In genomic region chr9:48466804-48467203, GRCm38 (mm10) we compare ENCODE assay signal across 9 mouse cellular contexts. TPM values are rescaled to one million over a fixed set of nuclear protein-coding genes. Genes with fewer than 3 reads are reported as not detected.
DNase-seq lines count a peak whose midpoint lies in the region; ATAC-seq and TF ChIP-seq lines count a peak whose summit lies in the region.
"Had no signal": no experiment of that assay in that cellular context is flagged by ENCODE, and none has a peak within 500 bp of the region (broad histone marks: within the 10 kb centered on the region; RNA-seq: fewer than 3 reads in every experiment).

No protein-coding gene starts in this region.

- no peak overlapping the region for H3K4me3 ChIP-seq in heart, embryonic 11.5 days (ENCODE audit: low read depth, low read length)
- H3K4me3 ChIP-seq in gastrocnemius, adult 2 months = no peak overlapping the region
- H3K4me3 ChIP-seq: embryonic facial prominence, embryonic 12.5 days had no signal

- no peaks in the 10 kb centered on the region for H3K4me1 ChIP-seq in heart, embryonic 11.5 days (ENCODE audit: control insufficient read depth, insufficient read depth, low read length)
- H3K4me1 ChIP-seq: embryonic facial prominence, embryonic 12.5 days had no signal

- H3K9me3 ChIP-seq in heart, embryonic 11.5 days (replicated peaks; ENCODE audit: control insufficient read depth, low read length) = no peaks in the 10 kb centered on the region

- peaks cover 2% of the 10 kb centered on the region; the same call in 1 of the 2 replicates for H3K36me3 ChIP-seq in heart, embryonic 11.5 days (ENCODE audit: control insufficient read depth, insufficient read depth, low read length)

- no peak overlapping the region for H3K9ac ChIP-seq in heart, embryonic 11.5 days (ENCODE audit: low read depth, low read length)
- H3K9ac ChIP-seq: embryonic facial prominence, embryonic 12.5 days had no signal

- no peak overlapping the region for H3K27ac ChIP-seq in heart, embryonic 11.5 days (ENCODE audit: low read depth, low read length)
- H3K27ac ChIP-seq in gastrocnemius, adult 2 months = no peak overlapping the region
- H3K27ac ChIP-seq: embryonic facial prominence, embryonic 12.5 days had no signal

- DNase-seq in heart, adult 8-10 months (ENCODE audit: low spot score) = peak; percentile 79
- DNase-seq in CD8-positive naive resting alpha-beta T cell, adult 2 months (ENCODE audit: low read depth in 2 of 2, low spot score in 2 of 2) = peak; percentile 74 to 82
- peak; percentile 75 to 80 for DNase-seq in adrenal gland, postnatal 36 days
- DNase-seq in gastrocnemius, adult 2 months = peak; percentile 77
- peak; percentile 29 to 62 for DNase-seq in left cerebral cortex, postnatal 14 days (ENCODE audit: low spot score in 2 of 2)
- peak; percentile 61 to 76 for DNase-seq in natural killer cell, adult 2 months (ENCODE audit: low spot score in 2 of 2)
- DNase-seq in thymus, postnatal 14 days = peak; percentile 70

- 56% methylated on average over 3 of the region's 3 CpGs for WGBS in heart, embryonic 11.5 days (ENCODE audit: insufficient replicate concordance)

- no peak for ATAC-seq in heart, embryonic 11.5 days (replicated peaks; ENCODE audit: insufficient number of reproducible peaks, low FRiP score, low TSS enrichment)

- peak; percentile 98; the same call in 1 of the 2 replicates for TF ChIP-seq CTCF in gastrocnemius, adult 2 months (IDR thresholded peaks at IDR 0.05)

- H3K4me2 ChIP-seq in heart, embryonic 11.5 days = no peak overlapping the region
- H3K4me2 ChIP-seq: embryonic facial prominence, embryonic 12.5 days had no signal

- H3K27me3 ChIP-seq in heart, embryonic 11.5 days (ENCODE audit: control insufficient read depth, insufficient read depth, low read length) = no peaks in the 10 kb centered on the region
- H3K27me3 ChIP-seq: embryonic facial prominence, embryonic 12.5 days had no signal

- intact Hi-C loops in gastrocnemius, adult 2 months (cut with DNase I) = loop anchor here (5.0 to 10.0 kb wide), 4 partner anchors 95 to 425 kb away; no protein-coding TSS in a partner anchor
- intact Hi-C loops in left cerebral cortex, postnatal 14 days (cut with DNase I) = no loop called here

RNA-seq across cellular contexts. Expression of gene Rexo2, which starts 13.6 kb away (rescaled TPM):
- 10 to 100 TPM; 63.5 to 72.7 (median 67.9) TPM for total RNA-seq in heart, adult 8-10 months (2022)
- 86.4 and 96.7 TPM in 2 replicates for polyA plus RNA-seq in heart, embryonic 11.5 days (2014; fragmentation: Nextera tagmentation; extraction: Ambion mirVana)
- total RNA-seq in adrenal gland, postnatal 36 days (2021) = 100 to 1,000 TPM; 131 TPM
- 10 to 100 TPM; 66.0 to 68.1 TPM for total RNA-seq in gastrocnemius, adult 2 months (2021)
- total RNA-seq in left cerebral cortex, postnatal 14 days (2021) = 100 to 1,000 TPM; 102 to 108 TPM

RNA-seq across cellular contexts. Expression of gene Rbm7, which starts 28.3 kb away (rescaled TPM):
- 10 to 100 TPM; 18.4 to 21.5 (median 21.0) TPM for total RNA-seq in heart, adult 8-10 months (2022)
- polyA plus RNA-seq in heart, embryonic 11.5 days (2014; fragmentation: Nextera tagmentation; extraction: Ambion mirVana) = 88.4 and 95.9 TPM in 2 replicates
- 10 to 100 TPM; 72.7 to 80.7 TPM for total RNA-seq in adrenal gland, postnatal 36 days (2021)
- total RNA-seq in gastrocnemius, adult 2 months (2021) = 10 to 100 TPM; 15.2 to 16.0 TPM
- 10 to 100 TPM; 32.1 to 35.9 TPM for total RNA-seq in left cerebral cortex, postnatal 14 days (2021)

RNA-seq across cellular contexts. Expression of gene Gm5617, which starts 28.4 kb away (rescaled TPM):
- total RNA-seq in heart, adult 8-10 months (2022) = 10 to 100 TPM; 42.6 to 52.1 (median 44.2) TPM
- 25.6 and 30.7 TPM in 2 replicates for polyA plus RNA-seq in heart, embryonic 11.5 days (2014; fragmentation: Nextera tagmentation; extraction: Ambion mirVana)
- total RNA-seq in adrenal gland, postnatal 36 days (2021) = 10 to 100 TPM; 36.7 to 62.8 TPM
- 10 to 100 TPM in 1 of 2 experiments, 1 to 10 TPM in 1; 8.1 to 10.3 TPM for total RNA-seq in gastrocnemius, adult 2 months (2021)
- total RNA-seq in left cerebral cortex, postnatal 14 days (2021) = 10 to 100 TPM in 1 of 2 experiments, 1 to 10 TPM in 1; 9.0 to 11.4 TPM
